Mouse (Mus musculus) left cerebral cortex, postnatal 4 days (tissue): ENCODE data around the gene Pvalb. TPM values are rescaled to one million over a fixed set of nuclear protein-coding genes. Genes with fewer than 3 reads are reported as not detected.
A peak's percentile ranks its signal among the peaks of the same experiment; 100 is the strongest.

ENCODE experiments used
- DNase-seq: peaks from one replicate; pipeline ENCODE4 v3.0.0-alpha.2; 2022
- intact Hi-C: fragments of 180-260 bp; cut with DNase I; formaldehyde crosslinking; loops from one replicate; pipeline ENCODE4 v1.15.1; 2025
- total RNA-seq, 2 experiments: library from RNA; stranded (reverse); gene quantifications; 2 replicates each; pipeline ENCODE4 v1.2.3; 2021

Gene Pvalb
- total RNA-seq, 2 experiments from 2014 or later = 0.40 to 0.89 TPM

DNA sequence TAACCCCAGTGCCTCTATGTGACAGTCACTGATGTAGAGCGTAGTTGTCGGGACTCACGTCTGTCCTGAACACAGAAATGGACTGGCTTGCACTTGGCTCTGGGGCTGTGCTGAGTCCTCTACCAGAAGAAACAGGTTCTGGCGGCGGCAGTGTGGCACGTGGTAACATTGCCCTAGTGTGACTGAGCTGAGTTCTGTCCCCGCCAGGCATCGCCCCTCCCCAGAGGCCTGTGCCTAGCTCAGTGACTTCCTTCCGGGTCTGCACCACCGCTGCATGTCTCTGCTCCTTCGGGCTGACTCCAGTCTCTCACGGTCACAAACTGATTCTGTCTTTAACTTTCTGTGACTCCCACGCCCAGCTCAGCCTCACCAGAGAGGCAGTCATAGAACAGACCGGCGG, 35.5 kb downstream of the Pvalb start:
- DNase-seq = no peak
- intact Hi-C loops = loop anchor here (5.0 kb wide), 1 partner anchor 188 kb away; no protein-coding TSS in a partner anchor

DNA sequence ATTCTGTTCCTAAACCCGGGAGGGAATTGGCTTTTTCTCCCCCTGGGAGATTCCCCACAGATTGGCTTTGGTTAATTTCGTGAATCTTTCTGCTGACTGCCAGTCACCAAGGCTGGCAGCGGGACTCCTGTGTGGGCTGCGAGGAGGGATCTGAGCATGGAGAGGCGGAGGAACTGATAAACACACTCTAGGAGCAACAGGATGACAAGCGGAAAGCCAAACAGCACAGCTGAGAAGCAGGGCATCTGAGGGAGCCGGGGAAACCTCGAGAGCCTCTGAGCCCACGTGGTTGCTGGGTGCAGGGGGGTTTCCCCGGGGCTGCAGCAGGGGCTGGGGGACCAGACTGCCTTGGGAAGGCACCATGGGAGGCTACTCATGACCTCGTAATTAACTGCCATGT, 36.6 kb downstream of the Pvalb start:
- intact Hi-C loops = no loop called here
- no peak for DNase-seq

DNA sequence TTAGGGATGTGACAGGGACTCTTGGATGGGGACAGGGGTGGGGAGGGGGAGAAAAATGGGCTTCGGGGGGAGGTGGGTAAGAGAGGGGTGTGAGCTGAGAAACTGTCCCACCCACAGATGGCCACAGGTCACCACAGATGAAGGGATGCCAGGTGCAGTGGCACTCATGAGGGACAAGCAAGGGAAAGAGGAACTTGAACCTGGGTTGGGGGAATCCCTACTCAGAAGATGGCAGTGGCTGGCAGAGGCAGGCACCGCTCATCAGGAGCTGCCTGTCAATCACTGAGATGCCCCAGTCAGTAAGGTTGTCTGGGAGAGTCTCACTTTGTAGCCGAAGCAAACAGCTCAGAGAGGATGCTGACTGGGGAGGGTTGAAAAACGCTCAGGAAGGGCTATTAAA, 40.9 kb downstream of the Pvalb start:
- no peak for DNase-seq
- intact Hi-C loops = no loop called here

GRCm38 (mm10) chr15:78164466-78164865, 41.7 kb downstream of the Pvalb start:
- DNase-seq = no peak
- intact Hi-C loops = no loop called here

GRCm38 (mm10) chr15:78161946-78162345, 44.3 kb downstream of the Pvalb start:
- intact Hi-C loops = no loop called here

GRCm38 (mm10) chr15:78158335-78158734, 47.9 kb downstream of the Pvalb start:
- peak; percentile 45 for DNase-seq
- intact Hi-C loops = no loop called here

More at GRCm38 (mm10) chr15:78161946-78162345, 44.3 kb downstream of the Pvalb start:
- DNase-seq = no peak

DNA sequence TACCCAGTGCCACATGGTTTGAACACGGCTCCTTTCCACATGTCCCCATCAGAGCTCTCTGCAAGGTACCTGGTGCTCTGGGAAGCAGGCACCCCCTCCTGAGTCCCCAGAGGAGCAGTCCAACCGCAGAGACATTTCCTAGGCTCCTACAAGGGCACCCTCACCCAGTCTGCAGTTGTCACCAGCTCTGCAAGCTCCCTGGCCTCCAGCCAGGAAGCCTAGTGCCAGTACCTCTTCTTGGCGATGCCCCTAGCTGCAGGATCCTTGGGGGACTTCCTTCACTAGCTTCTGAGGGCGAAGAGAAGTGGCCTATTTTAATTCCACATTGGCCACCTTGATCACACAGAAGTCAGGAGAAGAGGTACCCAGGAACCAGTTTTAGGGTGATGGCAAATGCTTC, 48.4 kb downstream of the Pvalb start:
- intact Hi-C loops = no loop called here
- DNase-seq = no peak

DNA sequence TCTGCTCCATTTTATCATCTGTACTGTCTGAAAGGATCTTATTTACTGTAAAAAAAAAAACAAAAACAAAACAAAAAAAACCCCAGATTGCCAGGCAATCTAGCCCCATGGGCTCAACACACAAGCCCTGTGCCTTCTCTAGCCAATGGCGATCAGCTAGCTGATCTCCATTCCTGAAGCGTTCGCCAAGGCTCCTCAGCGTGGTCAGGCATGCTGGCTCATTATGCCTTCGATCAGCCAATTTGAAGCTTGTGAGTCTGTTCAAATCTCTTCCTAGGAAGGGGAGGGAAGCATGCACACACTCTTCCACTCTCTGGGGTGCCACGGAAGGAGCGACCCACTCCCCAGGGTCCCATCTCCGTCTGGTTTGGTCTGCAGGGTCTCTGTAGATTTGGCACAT, 48.9 kb downstream of the Pvalb start:
- DNase-seq = no peak
- intact Hi-C loops = no loop called here

DNA sequence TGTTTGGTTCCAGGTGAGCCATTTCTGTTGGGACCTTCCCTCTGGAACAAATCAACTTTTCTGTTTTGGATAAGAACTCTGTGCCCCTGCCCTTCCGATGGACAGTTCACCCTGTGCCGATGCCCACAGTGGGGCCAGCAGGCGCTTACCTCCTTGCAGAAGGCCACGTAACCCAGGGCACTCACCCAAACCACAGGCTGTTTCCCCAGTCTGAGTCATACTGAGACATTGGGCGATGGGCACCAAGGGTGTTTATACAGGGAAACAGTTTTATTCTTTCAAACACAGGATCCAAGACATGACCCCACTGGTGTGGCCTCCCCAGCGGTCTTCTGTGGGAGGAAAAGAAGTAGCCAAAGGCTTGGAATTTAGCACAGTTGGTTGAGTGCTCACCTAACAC, 50.8 kb downstream of the Pvalb start:
- intact Hi-C loops = no loop called here
- DNase-seq = no peak

DNA sequence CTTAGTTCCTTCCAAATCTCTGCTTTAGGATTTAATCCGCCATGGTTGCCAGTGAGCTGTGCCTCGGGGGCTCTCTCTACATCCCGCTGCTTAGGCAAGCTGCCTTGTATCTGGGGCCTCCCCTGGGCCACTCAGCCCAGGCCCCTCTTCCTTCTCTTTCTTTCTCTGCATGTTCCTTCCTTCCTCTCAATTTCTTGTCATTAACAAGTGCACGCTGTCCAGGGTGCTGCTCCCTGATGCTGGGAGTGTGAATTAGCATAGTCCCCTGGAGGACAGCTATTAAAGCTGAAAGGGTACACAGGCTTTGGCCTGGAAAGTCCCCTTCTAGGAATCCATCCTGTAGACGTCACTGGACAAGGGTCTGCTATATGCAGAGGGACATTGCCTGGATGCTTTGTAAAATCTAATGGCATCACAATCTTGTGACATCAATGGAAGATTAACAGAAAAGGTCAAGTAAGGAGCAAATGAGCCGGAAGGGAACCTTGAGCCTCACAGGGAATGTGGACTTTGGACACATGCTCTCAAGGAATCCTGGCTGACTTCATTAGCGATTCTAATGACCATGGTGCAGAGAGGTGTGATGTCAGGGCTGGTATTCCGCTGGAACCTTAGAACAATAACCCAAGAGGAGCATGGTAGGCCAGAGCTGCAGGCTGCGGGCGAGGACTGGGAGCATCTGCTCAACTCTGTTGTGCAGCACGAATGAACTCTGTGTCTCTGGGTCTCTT, 53.0 kb downstream of the Pvalb start:
- intact Hi-C loops = no loop called here
- DNase-seq = no peak

GRCm38 (mm10) chr15:78148565-78148964, 57.6 kb downstream of the Pvalb start:
- no peak for DNase-seq
- intact Hi-C loops = no loop called here

Other genes with a start within 250 kb of the Pvalb start
- gene Foxred2, start 249.7 kb downstream of the Pvalb start, total RNA-seq = 10 to 100 TPM; 19.1 to 20.3 TPM
- gene Eif3d, start 235.6 kb downstream of the Pvalb start, total RNA-seq = 100 to 1,000 TPM; 130 to 141 TPM
- 10 to 100 TPM; 36.0 to 36.7 TPM for gene Cacng2, start 86.4 kb downstream of the Pvalb start, total RNA-seq
- 10 to 100 TPM; 39.9 to 41.0 TPM for gene Ift27, start 32.3 kb downstream of the Pvalb start, total RNA-seq
- 1 to 10 TPM in 1 of 2 experiments, under 1 TPM in 1; 0.81 to 1.5 TPM for gene Ncf4, start 38.4 kb upstream of the Pvalb start, total RNA-seq
- under 1 TPM; 0.46 TPM for gene Csf2rb2, start 99.3 kb upstream of the Pvalb start, total RNA-seq
- 1 to 10 TPM; 1.3 to 2.4 TPM for gene Csf2rb, start 119.4 kb upstream of the Pvalb start, total RNA-seq
- gene Tex33, start 189.5 kb upstream of the Pvalb start, total RNA-seq = not detected
- gene Tst, start 199.5 kb upstream of the Pvalb start, total RNA-seq = 10 to 100 TPM; 29.2 to 30.4 TPM
- gene Mpst, start 200.0 kb upstream of the Pvalb start, total RNA-seq = 10 to 100 TPM; 57.2 to 58.7 TPM
- 100 to 1,000 TPM; 212 to 213 TPM for gene Kctd17, start 222.2 kb upstream of the Pvalb start, total RNA-seq